Mouse (Mus musculus) adrenal gland, postnatal 10 days (tissue): ENCODE measurements around the gene Tspear. TPM values are rescaled to one million over a fixed set of nuclear protein-coding genes. Genes with fewer than 3 reads are reported as not detected.
"Not testable (repeated sequence)": the region's sequence is repeated elsewhere in the genome, so short reads cannot be mapped to it uniquely, and the experiment has no call there.

ENCODE experiments used
- DNase-seq: peaks from one replicate; pipeline ENCODE4 v3.0.0; 2021; ENCODE audit warnings: mixed read lengths
- long read RNA-seq, 2 experiments: library from polyadenylated mRNA; stranded (forward); transcript quantifications; one replicate each; pipeline ENCODE4 v2.0.0; 2021
- total RNA-seq, 2 experiments: library from RNA; stranded (reverse); gene quantifications; 2 replicates each; pipeline ENCODE4 v1.2.3; 2021

The Tspear gene
- total RNA-seq: under 1 TPM; 0.27 to 0.64 TPM
- long read RNA-seq, experiment 1: 0 reads
- long read RNA-seq, experiment 2: 0 reads

DNA sequence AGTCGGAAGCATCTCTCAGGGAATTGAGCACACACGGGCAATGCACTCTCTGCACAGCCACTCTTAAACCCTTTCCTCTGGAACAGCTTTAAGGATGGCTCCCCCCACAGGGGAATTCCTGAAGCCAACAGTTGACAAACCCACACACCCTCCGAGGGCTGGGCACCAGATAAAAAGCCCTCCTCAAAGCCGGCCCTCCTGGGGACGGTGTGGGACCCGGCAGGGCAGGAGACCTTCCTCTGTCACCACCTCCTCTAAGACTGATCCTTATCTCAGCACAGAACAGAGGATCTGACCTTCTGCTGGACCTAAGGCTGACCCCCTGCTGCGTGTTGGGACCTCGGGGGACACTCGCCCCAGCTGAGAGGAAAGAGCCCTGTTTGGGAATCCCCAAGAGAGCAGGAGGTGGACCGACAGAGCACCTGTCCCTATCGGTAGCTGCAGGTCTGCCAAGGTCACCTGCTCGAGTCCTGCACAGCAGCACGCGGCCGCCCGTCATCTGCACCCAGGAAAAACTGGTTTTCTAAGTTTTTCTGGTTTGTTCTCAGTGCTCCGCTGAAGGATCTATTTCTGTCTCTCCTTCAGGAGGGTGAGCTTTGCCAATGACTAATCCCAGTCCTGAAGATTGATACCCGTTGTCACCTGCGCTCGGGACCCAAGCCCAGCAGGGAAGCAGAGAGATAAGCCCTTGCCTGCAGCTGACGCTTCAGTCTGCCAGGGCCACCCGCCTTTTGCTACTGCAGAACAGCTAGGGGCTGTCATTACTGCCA, at the start of gene Tspear:
TSS of gene Tspear (plus strand) at position 675 of the 770 bp plus-strand sequence.
- no peak for DNase-seq

DNA sequence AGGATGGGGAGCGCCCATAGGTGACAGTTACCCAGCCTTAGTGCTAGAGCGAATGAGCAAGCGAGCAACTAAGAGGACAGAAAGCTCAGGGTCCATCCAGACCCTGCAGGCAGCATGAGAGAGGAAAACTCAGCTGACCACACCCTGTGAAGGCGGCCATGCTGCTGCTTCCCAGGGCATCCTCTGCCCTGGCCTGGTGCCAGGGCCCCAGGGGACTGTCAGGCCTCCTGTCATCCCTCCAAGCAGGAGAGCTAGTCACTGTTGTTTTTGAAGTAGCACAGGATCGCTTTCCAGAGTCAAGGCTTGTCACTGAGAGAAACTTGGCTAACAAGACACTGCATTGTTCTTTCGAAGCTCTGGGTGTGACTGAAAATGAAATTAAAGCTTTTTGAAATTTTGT, 47.4 kb upstream of the Tspear start:
- peak; percentile 36 for DNase-seq

DNA sequence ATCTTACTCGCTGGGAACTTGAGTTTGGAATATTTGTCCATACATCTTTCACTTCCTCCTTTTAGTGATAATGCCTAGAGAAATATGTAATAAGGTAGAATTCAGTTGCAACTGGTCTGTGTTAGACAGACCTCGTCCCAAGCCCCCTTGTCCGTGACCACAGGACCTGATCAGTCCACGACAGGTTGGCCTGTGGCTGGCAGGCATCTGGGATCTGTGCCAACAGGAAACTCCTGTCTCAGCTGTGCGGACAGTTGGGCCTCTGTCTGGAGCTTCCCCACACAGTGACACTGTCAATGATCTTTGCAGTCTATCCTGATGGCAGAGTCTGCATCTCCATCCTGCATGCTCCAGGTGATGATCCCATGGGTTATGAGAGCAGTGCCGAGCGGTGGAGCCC, 43.2 kb upstream of the Tspear start:
- DNase-seq: no peak

DNA sequence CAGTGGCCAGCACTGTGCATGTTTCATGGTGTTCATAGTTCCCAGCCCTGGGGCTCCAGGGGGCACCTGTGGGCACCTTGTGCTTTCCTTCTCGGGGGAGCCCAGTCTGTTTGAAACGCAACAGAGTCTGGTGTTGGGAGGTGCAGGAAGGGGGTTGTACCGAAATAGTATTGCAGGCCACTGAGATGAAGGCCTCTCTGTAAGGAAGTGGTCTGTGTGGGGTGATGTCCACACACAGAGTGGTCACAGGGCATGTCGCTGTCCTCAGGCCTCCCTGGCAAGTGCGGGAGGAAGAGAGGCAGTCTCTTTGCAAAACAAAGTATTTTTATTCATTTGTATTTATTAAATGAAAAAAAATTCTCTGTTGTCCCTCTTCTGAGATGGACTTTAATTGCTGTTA, 40.8 kb upstream of the Tspear start:
- DNase-seq: no peak

DNA sequence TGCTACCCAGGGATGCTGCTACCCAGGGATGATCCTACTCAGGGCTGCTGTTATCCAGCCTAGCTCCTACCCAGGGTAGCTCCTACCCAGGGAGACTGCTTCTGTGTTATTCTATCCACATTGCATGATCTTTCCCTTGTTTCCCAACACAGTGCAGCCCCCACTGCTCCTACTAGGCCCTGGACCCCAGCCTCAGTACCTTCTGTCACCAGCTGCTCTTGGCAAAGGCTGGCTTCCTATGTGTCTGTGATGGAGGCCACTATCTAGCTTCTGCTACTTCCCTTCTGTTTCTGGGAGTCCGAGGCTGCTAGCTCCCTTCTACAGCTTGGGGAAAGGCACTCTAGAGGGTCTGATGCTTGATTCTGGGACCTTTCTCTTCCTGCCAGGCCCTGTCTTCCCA, 38.9 kb upstream of the Tspear start:
- no peak for DNase-seq

DNA sequence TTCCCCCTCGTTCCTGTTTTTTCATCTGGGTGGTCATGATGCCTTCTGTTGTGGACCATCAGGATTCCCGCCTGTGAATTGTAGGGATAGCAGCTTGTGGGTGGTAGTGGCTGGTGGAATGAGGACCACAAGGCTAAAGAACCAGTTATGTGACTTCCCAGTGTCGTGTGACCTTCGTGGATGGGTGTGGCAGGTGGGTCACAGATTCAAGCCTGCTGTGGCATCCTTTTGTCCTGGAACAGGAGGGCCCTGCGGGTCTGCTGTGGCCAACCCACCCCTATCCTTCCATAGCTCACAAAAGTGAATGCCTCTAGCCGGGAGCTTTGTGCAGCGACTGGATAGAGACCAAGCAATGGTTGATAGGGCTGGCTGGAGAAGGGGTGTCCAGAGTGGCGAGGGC, 38.5 kb upstream of the Tspear start:
- no peak for DNase-seq

DNA sequence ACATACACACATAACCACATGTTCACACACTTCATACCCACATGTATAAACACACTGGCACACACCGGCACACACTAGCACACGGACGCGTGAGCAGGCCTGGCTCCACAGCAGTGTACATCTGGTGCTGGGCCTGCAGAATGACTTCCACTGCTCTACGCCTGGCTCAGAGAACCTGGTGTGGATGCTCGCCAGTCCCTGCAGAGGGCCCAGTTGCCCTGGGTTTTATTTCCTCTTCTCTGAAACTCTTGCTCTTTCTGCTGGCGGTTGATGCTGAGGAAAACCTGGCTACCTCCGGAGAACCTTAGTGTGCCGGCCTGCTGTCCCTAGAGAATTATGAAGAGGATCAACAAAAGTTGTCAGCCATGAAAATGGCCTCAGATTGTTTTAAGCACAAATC, 34.3 kb upstream of the Tspear start:
- DNase-seq: no peak

DNA sequence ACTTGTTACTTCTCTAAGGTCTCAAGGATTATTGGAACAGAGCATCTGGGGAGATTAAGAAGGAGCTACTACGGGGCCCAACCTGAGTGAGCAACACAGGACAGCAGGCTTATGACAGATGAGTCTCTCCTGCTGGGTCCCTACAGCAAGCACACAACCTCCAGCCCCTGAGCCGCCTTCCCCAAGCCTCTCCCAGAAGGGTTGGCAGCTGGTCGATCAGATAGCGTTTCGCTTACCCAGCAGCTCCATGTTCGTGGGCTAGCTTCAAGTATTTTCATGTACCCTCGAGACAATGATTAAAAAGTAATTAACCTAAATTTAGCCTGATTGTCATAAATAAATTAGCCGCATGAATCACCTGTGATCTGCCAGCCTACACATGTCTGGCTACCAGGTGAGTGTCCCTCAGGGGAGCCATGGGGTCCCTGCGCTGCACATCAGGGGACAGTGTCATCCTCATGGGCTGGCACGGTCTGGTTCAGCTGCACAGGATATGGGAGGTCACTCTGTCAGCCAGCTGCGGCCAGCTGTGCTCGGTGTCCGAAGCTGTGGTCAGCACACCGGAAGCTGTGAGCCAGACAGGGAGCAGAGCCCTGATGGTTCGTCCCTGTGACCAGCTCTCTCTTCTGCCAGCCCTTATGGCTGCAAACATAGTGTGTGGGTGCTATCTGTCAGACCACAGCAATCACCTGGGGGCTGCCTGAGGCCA, 27.9 kb upstream of the Tspear start:
- no peak for DNase-seq

DNA sequence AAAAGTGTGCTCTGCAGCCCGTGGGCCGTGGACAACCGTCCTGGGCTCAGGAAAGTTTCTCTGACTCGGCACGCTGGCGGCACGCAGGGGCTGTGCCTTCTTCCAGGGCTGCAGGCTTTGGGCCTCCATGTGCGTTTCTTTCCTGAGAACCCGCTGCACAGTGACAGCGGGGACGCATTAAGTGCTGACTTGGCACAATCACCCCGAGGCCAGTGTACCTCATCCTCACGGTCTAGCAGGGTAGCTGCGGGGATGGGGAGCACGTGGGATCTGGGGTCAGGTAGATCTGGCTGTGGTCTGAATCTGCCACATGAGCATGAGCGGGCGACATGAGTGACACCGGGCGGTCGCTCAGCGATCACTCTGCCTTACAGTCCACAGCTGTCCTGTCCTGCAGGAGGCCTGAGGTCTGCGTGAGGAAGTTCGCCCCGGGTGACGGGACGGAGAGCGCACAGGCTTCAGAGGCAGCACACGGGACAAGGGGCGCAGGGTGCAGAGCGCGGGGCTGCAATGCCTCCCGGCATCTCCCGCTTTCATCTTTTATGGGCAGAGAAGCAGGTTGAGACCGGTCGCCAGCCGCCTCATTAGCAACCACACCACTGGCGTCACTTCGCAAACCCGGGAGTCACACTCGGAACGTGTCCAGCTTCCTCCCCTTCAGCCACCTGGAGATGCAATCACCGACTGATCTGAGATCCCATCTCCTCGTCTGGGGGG, 22.3 kb upstream of the Tspear start:
- DNase-seq: no peak

DNA sequence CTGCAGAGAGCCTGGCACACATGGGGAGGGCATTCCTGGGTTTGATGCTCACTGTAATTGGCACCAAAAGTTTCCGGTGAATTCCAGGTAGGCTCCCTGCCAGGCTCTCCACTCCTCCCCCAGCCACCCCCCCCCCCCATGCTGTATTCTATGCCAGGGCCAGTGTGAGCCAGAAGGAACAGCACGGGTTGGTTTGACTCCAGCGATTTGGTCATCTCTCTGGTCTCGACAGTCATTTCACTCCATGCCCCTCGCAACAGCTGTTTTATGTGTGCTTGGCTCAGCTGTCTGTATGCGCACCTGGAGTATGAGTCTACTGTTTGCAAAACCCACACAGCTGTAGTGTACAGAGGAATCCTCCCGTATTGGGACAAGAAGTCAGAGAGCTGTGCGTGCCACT, 20.0 kb upstream of the Tspear start:
- peak; percentile 31 for DNase-seq

DNA sequence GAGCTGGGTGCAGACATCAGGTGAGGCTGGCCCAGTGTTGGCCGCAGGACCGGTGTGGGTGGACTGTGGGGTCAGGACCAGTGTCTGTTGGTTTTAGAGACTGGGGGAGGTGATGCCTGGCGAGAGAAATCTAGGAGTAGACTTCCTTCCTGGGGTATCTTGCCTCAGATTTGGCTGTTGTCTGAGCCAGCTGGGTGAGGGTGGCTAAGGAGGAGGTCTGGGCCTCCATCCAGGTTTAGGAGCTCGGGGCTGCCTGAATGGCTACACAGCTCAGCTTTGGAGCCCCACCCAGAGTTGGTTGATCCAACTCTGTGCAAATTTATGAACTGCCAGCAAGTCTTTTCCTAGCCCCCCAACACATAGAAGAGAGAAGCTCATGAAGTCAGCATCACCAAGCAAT, 19.0 kb upstream of the Tspear start:
- no peak for DNase-seq

DNA sequence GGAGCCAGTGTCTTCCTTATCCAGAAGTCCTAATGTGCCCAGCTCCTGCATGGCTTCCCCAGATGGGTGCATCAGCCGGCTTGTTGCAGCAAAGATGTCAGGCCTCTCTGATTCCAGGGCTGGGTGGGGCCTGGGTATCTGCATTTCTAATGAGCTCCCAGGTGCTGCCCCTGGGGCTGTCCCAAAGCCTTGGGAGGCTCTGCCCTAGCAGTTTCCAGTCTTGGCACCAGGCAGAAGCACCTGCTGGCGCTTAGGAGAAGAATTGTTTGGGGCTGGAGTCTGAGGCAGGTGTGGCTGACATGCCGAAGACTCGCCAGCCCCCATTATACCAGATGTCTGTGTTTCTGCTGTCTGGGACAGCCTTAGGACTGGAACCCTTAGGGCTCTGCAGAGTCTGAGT, 15.7 kb upstream of the Tspear start:
- no peak for DNase-seq

DNA sequence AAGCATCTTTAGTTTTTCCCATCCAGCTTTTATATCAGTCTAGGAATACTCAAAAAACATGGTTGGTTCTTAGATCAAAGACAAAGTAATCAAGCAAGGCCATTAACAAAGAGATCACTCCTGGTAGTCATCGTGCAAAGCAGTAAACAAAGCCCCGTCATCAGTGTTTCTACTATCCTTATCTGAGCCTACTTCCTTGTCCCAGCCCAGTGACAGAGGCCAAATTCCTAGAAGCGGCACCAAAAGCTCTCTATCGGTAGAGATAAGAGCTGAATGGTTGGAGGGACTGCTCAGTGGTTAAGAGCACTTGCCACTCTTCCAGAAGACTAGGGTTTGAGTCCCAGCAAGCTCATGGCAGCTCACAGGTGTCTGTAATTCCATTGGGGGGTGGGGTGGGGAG, 14.8 kb upstream of the Tspear start:
- no peak for DNase-seq

DNA sequence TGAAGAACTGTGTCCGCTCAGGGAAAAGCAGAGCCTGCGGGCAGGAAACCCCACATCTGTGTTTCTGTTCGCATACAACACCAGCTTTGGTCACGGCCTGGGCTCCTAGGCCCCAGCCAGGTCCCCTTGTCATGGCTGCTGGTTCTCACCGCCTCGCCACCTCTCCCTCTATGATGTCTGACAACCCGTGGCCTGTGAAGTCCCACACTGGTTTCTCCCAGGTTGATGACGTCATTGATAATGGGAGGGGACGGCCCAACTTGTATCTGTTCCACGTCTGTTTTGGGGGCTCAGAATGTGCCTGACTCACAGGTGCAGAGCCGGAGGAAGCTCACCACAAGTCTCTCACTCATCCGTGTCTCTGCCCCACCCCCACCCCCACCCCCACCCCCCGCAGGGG, 12.6 kb upstream of the Tspear start:
- DNase-seq: no peak

DNA sequence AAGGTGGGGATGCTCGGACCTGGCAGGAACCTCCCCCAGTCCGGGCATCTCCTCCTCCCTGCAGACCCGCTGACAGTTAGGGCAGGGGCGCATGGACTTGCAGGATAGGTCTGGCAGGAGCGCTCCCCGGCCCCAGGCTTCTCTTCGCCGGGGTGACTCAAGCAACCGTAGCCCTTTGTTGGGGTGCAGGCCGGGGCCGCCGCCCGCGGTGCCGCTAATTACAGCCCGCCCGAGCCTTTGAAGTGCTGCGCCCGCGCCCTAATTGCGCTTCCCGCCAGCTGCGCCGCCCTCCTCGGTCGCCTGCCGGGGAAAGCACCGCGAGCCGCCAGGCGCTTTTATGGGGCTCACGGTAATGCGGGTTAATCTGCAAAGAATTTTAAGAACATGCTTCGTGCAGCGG, 8.8 kb upstream of the Tspear start:
- no peak for DNase-seq

DNA sequence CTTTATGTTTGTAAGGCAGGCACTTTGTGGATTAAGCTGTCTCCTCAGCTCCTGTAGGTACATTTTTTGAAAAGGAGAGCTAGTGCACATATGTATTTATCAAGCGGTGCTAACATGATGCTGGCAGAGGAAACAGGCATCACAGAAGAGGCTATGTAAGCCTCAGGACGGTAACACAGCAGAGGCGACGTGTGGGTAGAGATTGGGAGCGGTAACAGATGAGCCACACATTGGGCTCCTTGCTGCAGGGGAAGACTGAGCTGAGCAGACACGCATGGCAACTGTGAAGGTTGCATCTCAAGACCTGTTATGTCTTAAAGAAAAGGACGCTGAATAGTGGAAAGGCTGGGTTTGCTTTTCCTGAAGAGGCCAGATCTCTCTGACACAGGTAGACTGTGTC, 3.4 kb upstream of the Tspear start:
- DNase-seq: no peak

DNA sequence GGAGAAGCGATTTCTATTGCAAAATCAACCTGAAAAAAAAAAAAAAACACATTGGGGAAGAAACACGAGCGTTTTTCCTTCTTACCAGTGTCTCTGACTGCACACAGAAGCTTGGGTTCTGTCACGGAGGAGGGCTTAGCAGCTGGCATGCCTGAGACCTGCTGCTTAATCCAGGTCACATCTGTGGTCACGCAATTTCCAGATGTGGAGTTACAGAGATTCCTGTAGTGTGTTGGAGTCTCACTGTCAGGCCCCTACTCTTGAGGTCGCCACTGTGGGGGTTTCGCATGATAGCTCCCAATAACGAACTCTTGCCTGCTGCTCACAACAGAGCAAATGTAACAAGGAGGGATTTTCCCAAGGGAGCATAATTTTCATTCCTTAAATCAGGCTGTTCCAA, 2.2 kb upstream of the Tspear start:
- DNase-seq: no peak

DNA sequence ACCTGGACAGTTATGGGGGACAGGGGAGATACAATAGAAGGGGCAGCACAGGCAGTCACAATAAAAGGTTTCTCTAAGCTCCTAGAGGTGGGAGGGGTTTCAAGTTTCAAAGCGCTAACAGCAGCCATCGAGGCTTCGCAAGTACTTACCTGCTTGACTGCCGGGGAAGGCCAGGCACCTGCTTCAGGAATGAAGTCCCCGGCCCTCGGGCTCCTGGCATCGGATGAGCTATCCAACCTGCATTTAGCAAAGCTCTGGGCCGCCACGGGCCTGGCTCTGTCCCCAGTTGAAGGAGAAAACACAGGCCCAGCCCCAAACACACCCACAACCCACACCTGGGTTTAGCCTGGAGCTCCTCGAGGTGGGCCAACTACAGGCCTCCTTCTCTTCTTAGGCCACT, 652 bp downstream of the Tspear start:
- DNase-seq: no peak

DNA sequence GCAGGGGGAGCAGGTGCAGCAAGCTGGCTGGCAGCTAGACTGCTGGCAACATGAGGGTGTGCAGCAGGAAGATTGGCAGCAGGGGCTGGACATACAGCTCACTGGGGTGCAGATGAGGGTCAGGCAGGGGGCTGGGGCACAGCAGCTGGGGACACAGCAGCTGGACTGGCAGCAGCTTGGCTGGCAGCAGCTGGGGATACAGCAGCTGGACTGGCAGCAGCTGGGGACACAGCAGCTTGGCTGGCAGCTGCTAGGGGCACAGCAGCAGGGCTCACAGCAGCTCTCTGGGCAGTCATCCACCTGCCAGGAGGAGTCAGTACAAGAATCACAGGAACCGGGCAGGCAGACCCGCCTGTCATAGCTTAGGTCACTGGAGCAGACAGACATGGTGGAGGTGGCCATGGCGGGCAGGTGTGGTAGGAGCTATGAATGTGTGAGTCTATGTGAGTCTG, 4.0 kb downstream of the Tspear start, which contains the start of gene Gm19402:
TSS of gene Gm19402 (minus strand) at position 402 of the 452 bp plus-strand sequence.
- DNase-seq: not testable (repeated sequence)

DNA sequence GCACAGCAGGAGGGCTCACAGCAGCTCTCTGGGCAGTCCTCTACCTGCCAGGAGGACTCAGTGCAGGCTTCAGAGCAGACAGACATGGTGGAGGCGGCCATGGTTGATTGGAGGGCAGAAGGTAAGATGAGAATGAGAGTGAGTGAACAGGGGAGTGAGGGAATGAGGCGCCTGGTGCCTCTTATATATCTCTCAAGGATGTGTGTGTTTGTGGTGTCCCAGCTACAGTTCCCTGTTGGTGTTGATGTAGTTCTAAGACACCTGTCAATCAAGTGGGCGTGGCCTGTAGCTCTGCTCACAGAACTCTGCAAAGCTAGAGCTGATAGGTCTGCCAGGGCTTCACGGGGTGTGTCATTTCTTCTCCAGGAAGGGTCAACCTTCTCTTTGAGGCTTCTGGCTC, 10.8 kb downstream of the Tspear start, which contains the start of gene Gm9508:
TSS of gene Gm9508 (minus strand) at position 101 of the 400 bp plus-strand sequence.
- DNase-seq: no peak

DNA sequence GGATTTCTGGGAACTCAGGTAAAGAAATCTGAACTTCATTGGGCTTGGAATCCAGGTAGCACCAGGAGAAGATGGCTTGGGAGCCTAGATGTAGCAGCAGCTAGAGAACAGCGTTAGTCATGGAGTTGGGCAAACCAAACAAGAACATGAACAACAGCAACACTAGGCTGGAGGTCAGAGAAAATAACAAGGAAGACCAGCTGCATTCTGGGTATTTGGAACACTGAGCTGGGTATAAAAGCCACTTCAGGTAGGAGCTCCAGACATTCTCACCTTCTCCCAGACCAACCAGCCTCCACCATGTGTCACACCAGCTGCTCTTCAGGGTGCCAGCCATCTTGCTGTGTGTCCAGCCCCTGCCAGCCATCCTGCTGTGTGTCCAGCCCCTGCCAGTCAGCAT, 20.0 kb downstream of the Tspear start, which contains the start of gene Gm10272:
TSS of gene Gm10272 (plus strand) at position 301 of the 400 bp plus-strand sequence.
- no peak for DNase-seq

DNA sequence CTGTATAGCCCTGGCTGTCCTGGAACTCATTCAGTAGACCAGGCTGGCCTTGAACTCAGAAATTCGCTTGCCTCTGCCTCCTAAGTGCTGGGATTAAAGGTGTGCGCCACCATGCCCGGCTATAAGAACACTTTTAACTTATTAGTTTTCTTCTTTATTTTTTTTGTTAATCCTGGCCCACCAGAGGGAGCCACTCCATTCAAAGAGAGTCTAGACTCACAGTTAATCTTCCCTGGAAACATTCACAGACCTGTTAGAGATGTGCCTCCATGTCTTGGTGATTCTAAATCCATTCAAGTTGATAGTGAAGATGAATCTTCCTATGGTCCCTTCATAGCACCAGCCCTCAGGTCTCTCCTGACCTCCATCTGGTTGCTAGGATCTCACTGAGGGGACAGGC, 23.5 kb downstream of the Tspear start:
- no peak for DNase-seq

DNA sequence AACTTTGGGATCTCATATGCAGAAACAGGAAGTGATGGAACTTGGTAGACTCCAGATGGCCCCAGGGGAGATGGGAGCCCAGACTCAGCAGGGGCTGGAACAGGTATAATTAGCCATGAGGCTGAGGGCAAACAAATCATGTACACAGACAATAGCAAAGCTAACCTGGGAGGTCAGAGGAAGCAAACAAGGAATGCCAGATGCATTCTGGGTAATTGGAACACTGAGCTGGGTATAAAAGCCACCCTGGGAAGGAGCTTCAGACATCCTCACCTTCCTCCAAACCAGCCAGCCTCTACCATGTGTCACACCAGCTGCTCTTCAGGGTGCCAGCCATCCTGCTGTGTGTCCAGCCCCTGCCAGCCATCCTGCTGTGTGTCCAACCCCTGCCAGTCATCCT, 24.8 kb downstream of the Tspear start, which contains the start of gene Gm10024:
TSS of gene Gm10024 (plus strand) at position 301 of the 400 bp plus-strand sequence.
- DNase-seq: not testable (repeated sequence)
